Mouse (Mus musculus): ENCODE results near the gene Pym1.

- TF ChIP-seq CTCF (IDR thresholded peaks at IDR 0.05; ENCODE audit: low read depth, low read length) = 0 out of 2 replicates have a peak, but pooled peaks have one; percentile 10
- TF ChIP-seq POLR2A (IDR thresholded peaks at IDR 0.05; ENCODE audit: borderline replicate concordance, low read depth, low read length) = no peak
Observed at GRCm38 (mm10) chr10:128744211-128744610, 3.5 kb upstream of the Pym1 start.

Data from bone marrow macrophage, adult 2 months (primary cell).